Comparison of ENCODE assay signal across 19 mouse cellular contexts in genomic region chr2:69644968-69645617, GRCm38 (mm10). TPM values are rescaled to one million over a fixed set of nuclear protein-coding genes. Genes with fewer than 3 reads are reported as not detected.
DNase-seq lines count a peak whose midpoint lies in the region; TF ChIP-seq lines count a peak whose summit lies in the region.
"Had no signal": no experiment of that assay in that cellular context is flagged by ENCODE, and none has a peak within 500 bp of the region (broad histone marks: within the 10 kb centered on the region; RNA-seq: fewer than 3 reads in every experiment).

No protein-coding gene starts in this region.

- TF ChIP-seq CTCF in MEL (IDR thresholded peaks at IDR 0.05 in 2 of 3, conservative IDR thresholded peaks at IDR 0.05 in 1 of 3; ENCODE audit: control insufficient read depth in 1 of 3, insufficient read depth in 1 of 3, low read depth in 2 of 3, low read length in 3 of 3, poor library complexity in 1 of 3, severe bottlenecking in 1 of 3), result no peak

- H3K9ac ChIP-seq in MEL (ENCODE audit: control insufficient read depth, low read depth, low read length, poor library complexity, severe bottlenecking), result no peak overlapping the region
- H3K9ac ChIP-seq: embryonic facial prominence, embryonic 13.5 days; embryonic facial prominence, embryonic 15.5 days; forebrain, embryonic 12.5 days had no signal

- H3K79me2 ChIP-seq in MEL (ENCODE audit: control insufficient read depth, insufficient read depth, low read length, poor library complexity), result no peaks in the 10 kb centered on the region; the same call in 1 of the 2 replicates

- no peak for TF ChIP-seq EP300 in MEL (IDR thresholded peaks at IDR 0.05; ENCODE audit: low read depth in 1 of 2, low read length in 2 of 2)

- no peak for TF ChIP-seq RAD21 in MEL (IDR thresholded peaks at IDR 0.05; ENCODE audit: low read depth, low read length)

- DNase-seq in cerebellum, postnatal 10 days, result peak; percentile 16 to 21
- no peak for DNase-seq in cerebellum, postnatal 25 days
- DNase-seq in MEL (ENCODE audit: low read depth, low spot score), result peak; percentile 61
- DNase-seq in NIH3T3 (ENCODE audit: low read depth), result peak; percentile 24
- no peak for DNase-seq in testis, postnatal 10 days (ENCODE audit: low spot score)
- DNase-seq: adrenal gland, adult 2 months; adrenal gland, postnatal 10 days; adrenal gland, postnatal 25 days; cerebellum, adult 11 months; cerebellum, adult 9-10 months; cerebellum, postnatal 36 days; embryo, embryonic 11 days had no signal

- H3K9me3 ChIP-seq in MEL (replicated peaks; ENCODE audit: insufficient read depth, low read length), result no peaks in the 10 kb centered on the region
- H3K9me3 ChIP-seq: embryonic facial prominence, embryonic 13.5 days; embryonic facial prominence, embryonic 15.5 days; forebrain, embryonic 10.5 days; forebrain, embryonic 12.5 days had no signal

- TF ChIP-seq POLR2A in MEL (IDR thresholded peaks at IDR 0.05; ENCODE audit: control insufficient read depth in 1 of 2, insufficient read depth in 1 of 2, low read depth in 1 of 2, low read length in 2 of 2, poor library complexity in 1 of 2), result no peak

- H3K4me3 ChIP-seq in MEL (ENCODE audit: control insufficient read depth in 1 of 2, insufficient read depth in 1 of 2, low read depth in 2 of 2, low read length in 2 of 2), result peak overlapping the region in 1 of 2 experiments; percentile 33; a peak in 1 of 4 replicates
- H3K4me3 ChIP-seq: embryonic facial prominence, embryonic 13.5 days; embryonic facial prominence, embryonic 15.5 days; erythroblast, embryonic 14.5 days; forebrain, embryonic 10.5 days; forebrain, embryonic 12.5 days had no signal

- peaks cover 0 to 4% of the 10 kb centered on the region in 2 experiments; a peak in 2 of 4 replicates for H3K4me1 ChIP-seq in MEL (ENCODE audit: control insufficient read depth in 1 of 2, insufficient read depth in 2 of 2, low read length in 2 of 2)

- H3K27ac ChIP-seq in MEL (ENCODE audit: control insufficient read depth, low read depth, low read length), result no peak overlapping the region
- H3K27ac ChIP-seq: embryonic facial prominence, embryonic 13.5 days; embryonic facial prominence, embryonic 15.5 days; forebrain, embryonic 10.5 days; forebrain, embryonic 12.5 days had no signal

- H3K36me3 ChIP-seq in MEL (ENCODE audit: control insufficient read depth in 1 of 2, insufficient read depth in 2 of 2, low read length in 2 of 2), result no peaks in the 10 kb centered on the region; a peak in 1 of 4 replicates
- H3K36me3 ChIP-seq: embryonic facial prominence, embryonic 13.5 days; embryonic facial prominence, embryonic 15.5 days; forebrain, embryonic 10.5 days; forebrain, embryonic 12.5 days had no signal

- H3K27me3 ChIP-seq in MEL (ENCODE audit: control insufficient read depth in 1 of 2, insufficient read depth in 2 of 2, low read length in 2 of 2), result no peaks in the 10 kb centered on the region
- H3K27me3 ChIP-seq: embryonic facial prominence, embryonic 13.5 days; embryonic facial prominence, embryonic 15.5 days; forebrain, embryonic 12.5 days had no signal

TF ChIP-seq in MEL, 35 proteins besides CTCF, POLR2A, EP300 and RAD21:
- TF ChIP-seq MEF2A (IDR thresholded peaks at IDR 0.05; ENCODE audit: extremely low read depth, insufficient replicate concordance, low read depth, low read length, poor library complexity, severe bottlenecking) (no peak), MXI1 (IDR thresholded peaks at IDR 0.05; ENCODE audit: low read depth, low read length) (no peak), CHD1 (IDR thresholded peaks at IDR 0.05; ENCODE audit: low read depth, low read length) (no peak), TBP (IDR thresholded peaks at IDR 0.05; ENCODE audit: low read depth, low read length) (peak; percentile 93), POLR2AphosphoS5 (IDR thresholded peaks at IDR 0.05; ENCODE audit: borderline replicate concordance, low read depth, low read length) (no peak), USF1 (IDR thresholded peaks at IDR 0.05; ENCODE audit: low read depth, low read length) (no peak), HCFC1 (IDR thresholded peaks at IDR 0.05; ENCODE audit: low read depth, low read length) (no peak), RCOR1 (IDR thresholded peaks at IDR 0.05; ENCODE audit: low read depth, low read length) (no peak), ELF1 (IDR thresholded peaks at IDR 0.05; ENCODE audit: low read depth, low read length) (peak; percentile 40; the same call in 1 of the 2 replicates), MAFK (IDR thresholded peaks at IDR 0.05; ENCODE audit: borderline replicate concordance, low read depth, low read length) (peak; percentile 58; the same call in 1 of the 2 replicates), USF2 (IDR thresholded peaks at IDR 0.05; ENCODE audit: borderline replicate concordance in 1 of 2, insufficient read depth in 1 of 2, low read depth in 1 of 2, low read length in 2 of 2) (no peak), GATA1 (IDR thresholded peaks at IDR 0.05; ENCODE audit: low read depth, low read length) (peak; percentile 52; the same call in 1 of the 2 replicates), JUND (IDR thresholded peaks at IDR 0.05; ENCODE audit: low read depth, low read length) (no peak)

RNA-seq across cellular contexts. Expression of gene Bbs5, which starts 1.9 kb away (rescaled TPM):
- 5.7 and 6.3 TPM in 2 replicates for total RNA-seq in MEL (2012; rRNA removed)
- polyA plus RNA-seq in MEL (2012; ENCODE audit: insufficient read depth in 1 of 2, insufficient read length in 2 of 2, low read depth in 1 of 2, low replicate concordance in 2 of 2, missing spikeins in 1 of 2), result 1 to 10 TPM in 1 of 2 experiments, not detected in 1; 5.4 TPM
- polyA plus RNA-seq: erythroblast, embryonic 14.5 days had no signal

RNA-seq across cellular contexts. Expression of gene Klhl41, which starts 24.8 kb away (rescaled TPM):
- 0.10 and 0.12 TPM in 2 replicates for total RNA-seq in MEL (2012; rRNA removed)
- under 1 TPM in 1 of 2 experiments, not detected in 1; 0.04 TPM for polyA plus RNA-seq in MEL (2012; ENCODE audit: insufficient read depth in 1 of 2, insufficient read length in 2 of 2, low read depth in 1 of 2, low replicate concordance in 2 of 2, missing spikeins in 1 of 2)
- total RNA-seq: common myeloid progenitor, adult 5-6 weeks had no signal
- polyA plus RNA-seq: erythroblast, embryonic 14.5 days; forebrain, embryonic 16.5 days had no signal

RNA-seq across cellular contexts. Expression of gene Lrp2, which starts 59.2 kb away (rescaled TPM):
- total RNA-seq in MEL (2012; rRNA removed), result not detected in 2 replicates
- under 1 TPM in 1 of 2 experiments, not detected in 1; 0.01 TPM for polyA plus RNA-seq in MEL (2012; ENCODE audit: insufficient read depth in 1 of 2, insufficient read length in 2 of 2, low read depth in 1 of 2, low replicate concordance in 2 of 2, missing spikeins in 1 of 2)
- total RNA-seq: common myeloid progenitor, adult 5-6 weeks had no signal
- polyA plus RNA-seq: erythroblast, embryonic 14.5 days had no signal

Comparison
In these comparisons a context has a peak if more than half of its experiments do, and no peak if none do; other contexts are left out.
1. DNase-seq: peak in cerebellum, postnatal 10 days (2 of 2), MEL (single experiment) and NIH3T3 (single experiment); none in cerebellum, postnatal 25 days (0 of 2) and testis, postnatal 10 days (single experiment).